10 mouse cellular contexts compared by ENCODE assay signal in the genomic region with DNA sequence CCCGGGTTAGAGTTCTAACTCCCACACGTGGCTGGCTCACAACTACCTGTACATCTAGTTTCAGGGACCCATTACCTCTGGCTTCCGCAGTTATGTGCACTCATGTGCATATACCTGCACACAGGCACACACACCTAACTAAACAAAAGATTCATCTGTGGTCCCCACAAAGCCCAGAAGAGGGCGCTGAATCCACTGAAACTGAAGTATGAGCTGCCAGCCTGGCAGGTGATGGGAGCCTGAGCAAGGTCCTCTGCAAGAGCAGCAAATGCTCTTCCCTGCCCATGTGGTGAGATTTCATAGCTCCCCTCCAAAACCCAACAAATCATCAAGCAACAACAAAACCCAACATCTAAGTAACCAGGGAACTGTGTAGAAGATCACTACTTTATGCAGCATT.
DNase-seq lines count a peak whose midpoint lies in the region; ATAC-seq and TF ChIP-seq lines count a peak whose summit lies in the region.
"Had no signal": no experiment of that assay in that cellular context is flagged by ENCODE, and none has a peak within 500 bp of the region (broad histone marks: within the 10 kb centered on the region; RNA-seq: fewer than 3 reads in every experiment).

No protein-coding gene starts in this region.

- H3K27ac ChIP-seq in cerebellum, adult 2 months (ENCODE audit: insufficient read depth, low read length): no peak overlapping the region
- H3K27ac ChIP-seq in midbrain, embryonic 11.5 days (ENCODE audit: low read depth, low read length): no peak overlapping the region
- H3K27ac ChIP-seq in midbrain, embryonic 13.5 days: no peak overlapping the region
- no peak overlapping the region for H3K27ac ChIP-seq in midbrain, embryonic 10.5 days (replicated peaks)
- H3K27ac ChIP-seq: lung, embryonic 15.5 days had no signal

- H3K9me3 ChIP-seq in midbrain, embryonic 11.5 days (ENCODE audit: control insufficient read depth, low read length): no peaks in the 10 kb centered on the region
- H3K9me3 ChIP-seq in midbrain, embryonic 13.5 days: no peaks in the 10 kb centered on the region
- H3K9me3 ChIP-seq in midbrain, embryonic 10.5 days (replicated peaks): no peaks in the 10 kb centered on the region
- H3K9me3 ChIP-seq: lung, embryonic 15.5 days had no signal

- TF ChIP-seq CTCF in cerebellum, adult 2 months (IDR thresholded peaks at IDR 0.05; ENCODE audit: borderline replicate concordance, insufficient read depth, low read depth, low read length): peak; percentile 29; the same call in 1 of the 2 replicates

- no peak overlapping the region for H3K4me3 ChIP-seq in cerebellum, adult 2 months (replicated peaks; ENCODE audit: insufficient read depth, low read depth, low read length)
- H3K4me3 ChIP-seq in midbrain, embryonic 11.5 days (ENCODE audit: low read depth, low read length): no peak overlapping the region
- H3K4me3 ChIP-seq in midbrain, embryonic 13.5 days (replicated peaks): no peak overlapping the region
- H3K4me3 ChIP-seq in midbrain, embryonic 10.5 days: no peak overlapping the region
- H3K4me3 ChIP-seq: lung, embryonic 15.5 days had no signal

- no peaks in the 10 kb centered on the region for H3K36me3 ChIP-seq in midbrain, embryonic 11.5 days (ENCODE audit: control insufficient read depth, insufficient read depth, low read length)
- peaks cover 20% of the 10 kb centered on the region; the same call in 1 of the 2 replicates for H3K36me3 ChIP-seq in midbrain, embryonic 13.5 days
- H3K36me3 ChIP-seq in midbrain, embryonic 10.5 days: peaks cover 44% of the 10 kb centered on the region
- H3K36me3 ChIP-seq: lung, embryonic 15.5 days had no signal

- WGBS in cerebellum, adult 2 months: 87% methylated on average over 4 of the region's 4 CpGs
- 67% methylated on average over 4 of the region's 4 CpGs for WGBS in midbrain, embryonic 11.5 days
- 72% methylated on average over 4 of the region's 4 CpGs for WGBS in midbrain, embryonic 13.5 days
- 73% methylated on average over 4 of the region's 4 CpGs for WGBS in midbrain, embryonic 10.5 days

- peaks cover 24% of the 10 kb centered on the region for H3K4me1 ChIP-seq in cerebellum, adult 2 months (ENCODE audit: control insufficient read depth, insufficient read depth, low read length)
- no peaks in the 10 kb centered on the region for H3K4me1 ChIP-seq in midbrain, embryonic 11.5 days (ENCODE audit: control insufficient read depth, insufficient read depth, low read length)
- H3K4me1 ChIP-seq in midbrain, embryonic 13.5 days (replicated peaks): no peaks in the 10 kb centered on the region
- no peaks in the 10 kb centered on the region for H3K4me1 ChIP-seq in midbrain, embryonic 10.5 days
- H3K4me1 ChIP-seq: lung, embryonic 15.5 days had no signal

- ATAC-seq in midbrain, embryonic 11.5 days (ENCODE audit: low FRiP score): no peak
- no peak for ATAC-seq in midbrain, embryonic 13.5 days

- H3K27me3 ChIP-seq in cerebellum, adult 2 months (ENCODE audit: control insufficient read depth, insufficient read depth, low read length): no peaks in the 10 kb centered on the region
- no peaks in the 10 kb centered on the region for H3K27me3 ChIP-seq in midbrain, embryonic 11.5 days (ENCODE audit: control insufficient read depth, insufficient read depth, low read length)
- H3K27me3 ChIP-seq in midbrain, embryonic 13.5 days: no peaks in the 10 kb centered on the region
- H3K27me3 ChIP-seq in midbrain, embryonic 10.5 days (ENCODE audit: low read depth, poor library complexity, severe bottlenecking): no peaks in the 10 kb centered on the region
- H3K27me3 ChIP-seq: lung, embryonic 15.5 days had no signal

- TF ChIP-seq POLR2A in cerebellum, adult 2 months (IDR thresholded peaks at IDR 0.05; ENCODE audit: borderline replicate concordance, insufficient read depth, low read length): no peak

- DNase-seq in cerebellum, adult 2 months: peak in 1 of 2 experiments; percentile 42
- no peak for DNase-seq in cerebellum, adult 8-10 months
- peak; percentile 83 for DNase-seq in midbrain, embryonic 11.5 days (ENCODE audit: low spot score, missing footprints)
- peak; percentile 6 for DNase-seq in embryo, embryonic 9.5 days (ENCODE audit: extremely low spot score)
- peak; percentile 30 for DNase-seq in thymus, postnatal 14 days
- DNase-seq in ovary, postnatal 14 days (ENCODE audit: low spot score): no peak
- DNase-seq in midbrain, embryonic 10.5 days (ENCODE audit: low spot score): no peak
- DNase-seq: gastrocnemius, postnatal 25 days had no signal

- no peak overlapping the region for H3K4me2 ChIP-seq in midbrain, embryonic 11.5 days
- no peak overlapping the region for H3K4me2 ChIP-seq in midbrain, embryonic 13.5 days (replicated peaks)
- H3K4me2 ChIP-seq: lung, embryonic 15.5 days had no signal

- no peak overlapping the region for H3K9ac ChIP-seq in midbrain, embryonic 11.5 days (ENCODE audit: low read length)
- no peak overlapping the region for H3K9ac ChIP-seq in midbrain, embryonic 13.5 days (replicated peaks)
- H3K9ac ChIP-seq: lung, embryonic 15.5 days had no signal

Comparison
In these comparisons a context has a peak if more than half of its experiments do, and no peak if none do; other contexts are left out.
1. DNase-seq: peak in midbrain, embryonic 11.5 days (single experiment), embryo, embryonic 9.5 days (single experiment) and thymus, postnatal 14 days (single experiment); none in cerebellum, adult 8-10 months (single experiment), ovary, postnatal 14 days (single experiment) and midbrain, embryonic 10.5 days (single experiment).